Mouse (Mus musculus) adrenal gland, adult (tissue): ENCODE results near the gene Clcn1.

ENCODE experiments used
- DNase-seq, 2 experiments: peaks; one replicate each; pipeline ENCODE4 v3.0.0; 2022 to 2023; ENCODE audit warnings: low spot score in 1 of 2; ENCODE audit not compliant: inconsistent age in 2 of 2

Clcn1 gene

DNA sequence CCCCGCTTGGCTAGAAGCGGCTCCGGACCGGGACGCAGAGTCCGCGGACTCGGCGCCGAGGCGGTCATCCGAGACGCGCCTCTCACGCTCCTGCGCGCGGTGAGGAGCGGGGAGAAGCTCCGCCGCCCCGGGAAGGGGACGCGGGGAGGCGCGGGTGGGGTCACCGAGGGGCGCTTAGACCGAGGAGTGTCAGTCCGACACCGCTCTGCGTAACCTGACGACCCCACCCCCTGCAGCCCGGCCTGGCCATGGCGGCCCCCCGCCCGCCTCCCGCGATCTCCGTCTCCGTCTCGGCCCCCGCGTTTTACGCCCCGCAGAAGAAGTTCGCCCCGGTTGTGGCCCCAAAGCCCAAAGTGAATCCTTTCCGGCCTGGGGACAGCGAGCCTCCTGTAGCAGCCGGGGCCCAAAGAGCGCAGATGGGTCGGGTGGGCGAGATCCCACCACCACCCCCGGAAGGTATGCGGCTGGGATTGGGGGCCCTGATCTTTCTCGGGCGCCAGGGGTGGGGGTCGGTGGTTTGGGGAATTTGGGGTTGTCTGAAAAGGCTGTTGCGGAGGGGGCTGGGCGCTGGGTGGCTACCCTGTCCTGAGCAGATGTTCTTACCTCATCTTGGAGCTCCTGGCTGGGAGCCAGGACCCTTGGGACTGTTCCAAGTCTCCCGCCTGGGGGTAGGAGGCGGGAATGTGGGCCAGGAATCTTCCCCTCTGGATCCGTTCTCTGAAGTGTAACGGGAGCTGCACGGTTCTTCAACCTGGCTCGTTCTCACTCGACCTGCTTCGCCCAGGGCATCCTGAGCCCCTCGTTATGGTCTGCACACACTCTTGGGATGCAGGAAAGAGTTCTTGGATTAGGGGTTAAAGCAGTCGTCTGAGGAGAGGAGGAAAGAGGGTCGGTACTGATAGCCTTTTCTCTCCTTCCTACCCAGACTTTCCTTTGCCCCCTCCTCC is 63.8 kb downstream of the Clcn1 start:
- DNase-seq, result peak; percentile 89 to 95

DNA sequence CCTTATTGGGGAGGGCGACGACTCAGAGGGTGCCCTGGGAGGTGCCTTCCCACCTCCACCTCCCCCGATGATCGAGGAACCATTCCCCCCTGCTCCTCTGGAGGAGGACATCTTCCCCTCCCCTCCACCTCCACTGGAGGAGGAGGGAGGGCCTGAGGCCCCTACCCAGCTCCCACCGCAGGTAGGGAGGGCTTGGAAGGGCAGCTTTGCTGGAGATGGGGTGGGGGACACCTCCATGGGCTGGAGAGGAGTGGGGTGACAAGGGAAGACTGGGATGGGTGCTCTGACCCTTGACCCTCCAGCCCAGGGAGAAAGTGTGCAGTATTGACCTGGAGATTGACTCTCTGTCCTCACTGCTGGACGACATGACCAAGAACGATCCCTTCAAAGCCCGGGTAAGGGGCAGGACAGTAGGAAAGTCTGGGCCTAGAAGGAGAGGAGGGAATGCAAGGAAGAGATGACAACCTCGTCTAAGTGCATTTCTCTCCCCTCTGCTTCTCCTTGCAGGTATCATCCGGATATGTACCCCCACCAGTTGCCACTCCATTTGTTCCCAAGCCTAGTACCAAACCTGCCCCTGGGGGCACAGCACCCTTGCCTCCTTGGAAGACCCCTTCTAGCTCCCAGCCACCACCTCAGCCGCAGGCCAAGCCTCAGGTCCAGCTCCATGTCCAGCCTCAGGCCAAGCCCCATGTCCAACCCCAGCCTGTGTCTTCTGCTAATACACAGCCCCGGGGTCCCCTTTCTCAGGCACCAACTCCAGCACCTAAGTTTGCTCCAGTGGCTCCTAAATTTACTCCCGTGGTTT is 64.7 kb downstream of the Clcn1 start:
- peak; percentile 35 for DNase-seq

DNA sequence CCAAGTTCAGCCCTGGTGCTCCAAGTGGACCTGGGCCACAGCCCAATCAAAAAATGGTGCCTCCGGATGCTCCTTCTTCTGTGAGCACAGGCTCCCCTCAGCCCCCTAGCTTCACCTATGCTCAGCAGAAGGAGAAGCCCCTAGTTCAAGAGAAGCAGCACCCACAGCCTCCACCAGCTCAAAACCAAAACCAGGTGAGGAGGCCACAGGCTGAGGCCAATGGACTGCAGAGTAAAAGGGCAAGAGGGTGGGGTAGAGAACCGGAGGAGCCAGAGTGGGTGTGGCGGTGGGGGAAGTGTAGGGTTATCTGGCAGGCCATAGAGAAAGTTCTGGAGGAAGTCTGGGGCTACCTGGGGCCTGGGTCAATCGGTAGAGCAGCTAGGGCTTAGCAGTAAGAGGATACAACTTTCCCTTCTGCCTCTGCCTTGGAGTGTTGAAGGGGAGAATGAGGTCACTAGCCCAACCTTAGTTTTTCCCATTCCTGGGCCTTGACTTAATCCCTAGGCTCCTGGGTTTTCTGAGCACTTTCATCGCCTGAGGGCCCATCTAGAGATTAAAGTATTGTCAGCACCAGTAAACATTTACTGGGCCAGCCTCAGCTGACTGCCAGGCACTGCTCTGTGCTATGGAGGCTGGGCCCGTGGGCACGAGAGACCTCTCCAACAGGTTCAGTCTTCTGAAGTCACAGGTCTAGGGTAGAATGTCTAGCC is 65.4 kb downstream of the Clcn1 start:
- peak; percentile 19 to 34 for DNase-seq

DNA sequence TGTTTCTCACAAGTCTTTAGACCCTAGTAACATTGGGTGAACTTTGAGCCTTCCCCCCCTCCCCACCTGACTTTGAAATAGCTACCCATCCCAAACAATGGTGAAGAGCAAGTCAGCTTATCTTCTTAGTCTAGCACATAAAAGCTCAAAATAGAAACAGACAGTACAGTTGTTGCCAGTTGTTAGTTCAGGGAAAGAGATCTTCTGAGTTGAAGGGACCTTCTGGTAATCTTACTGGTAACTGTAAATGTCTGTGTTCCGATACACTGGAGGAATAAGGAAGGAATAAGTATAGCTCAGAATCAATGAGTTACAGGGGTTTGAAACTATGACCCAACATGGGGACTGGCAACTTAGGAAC is 66.0 kb downstream of the Clcn1 start:
- DNase-seq, result no peak

DNA sequence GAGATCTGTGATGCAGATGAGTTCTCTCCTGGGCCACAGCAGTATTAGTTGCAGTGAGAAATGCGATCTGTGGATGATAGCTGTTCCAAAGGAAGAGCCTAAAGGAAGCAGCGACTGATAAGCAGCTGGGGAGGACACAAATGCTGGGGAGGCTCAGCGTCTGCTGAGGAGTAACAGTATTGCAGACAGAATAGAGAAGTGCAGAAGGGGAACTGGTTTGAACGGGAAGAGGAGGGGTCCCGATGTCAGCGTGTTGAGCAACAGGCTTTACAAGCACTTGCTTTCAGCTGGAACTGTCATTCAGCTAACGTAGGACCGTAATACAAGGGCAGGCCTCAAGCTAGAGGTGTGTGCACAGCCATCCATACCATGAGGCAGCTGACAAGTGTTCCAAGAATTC is 66.7 kb downstream of the Clcn1 start:
- DNase-seq, result peak; percentile 23 to 47

DNA sequence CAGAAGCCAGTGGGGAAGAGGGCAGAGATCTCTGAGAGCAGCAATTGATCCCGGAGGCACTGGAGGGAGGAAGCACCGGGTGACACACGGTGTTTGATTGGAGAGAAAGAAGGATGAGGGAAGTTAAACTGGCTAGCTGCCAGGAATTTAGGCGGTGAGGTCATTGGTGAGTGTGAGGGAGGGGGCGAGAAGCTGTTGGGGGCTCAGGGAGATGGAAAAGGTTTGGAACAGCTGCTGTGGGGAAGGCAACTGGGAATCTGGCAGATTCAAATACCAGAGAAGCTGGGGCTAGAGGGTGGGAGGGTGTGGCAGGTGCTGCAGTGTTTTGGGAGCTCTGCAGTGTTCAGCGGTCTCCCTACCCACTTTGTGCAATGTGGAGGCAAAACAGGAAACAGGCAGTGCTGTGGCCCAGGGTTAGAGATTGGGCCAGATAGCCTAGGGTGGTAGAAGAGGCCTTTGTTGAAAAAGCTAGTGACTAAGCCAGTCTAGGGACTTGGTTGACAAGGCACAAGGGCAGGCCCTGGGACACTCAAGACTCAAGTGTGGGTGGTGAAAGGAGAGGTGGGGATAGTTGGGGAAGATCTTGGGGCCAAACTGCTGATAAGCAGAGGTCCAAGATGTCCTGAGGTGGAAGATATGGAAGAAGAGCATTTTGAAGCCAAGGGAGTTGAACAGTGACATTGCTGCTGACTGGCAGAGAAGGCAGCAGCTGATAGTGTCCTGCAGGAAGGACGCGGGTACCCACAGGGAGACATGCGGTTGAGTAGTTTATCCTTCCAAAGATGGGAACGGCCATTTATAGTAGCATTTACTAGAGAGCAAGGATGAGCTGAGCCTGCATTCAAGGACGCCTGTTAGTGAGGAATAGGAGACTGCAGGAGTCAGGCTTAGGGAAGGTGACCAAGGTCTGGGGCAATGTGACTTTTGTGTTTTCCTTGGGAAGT is 67.9 kb downstream of the Clcn1 start:
- DNase-seq, result peak; percentile 46 to 72

DNA sequence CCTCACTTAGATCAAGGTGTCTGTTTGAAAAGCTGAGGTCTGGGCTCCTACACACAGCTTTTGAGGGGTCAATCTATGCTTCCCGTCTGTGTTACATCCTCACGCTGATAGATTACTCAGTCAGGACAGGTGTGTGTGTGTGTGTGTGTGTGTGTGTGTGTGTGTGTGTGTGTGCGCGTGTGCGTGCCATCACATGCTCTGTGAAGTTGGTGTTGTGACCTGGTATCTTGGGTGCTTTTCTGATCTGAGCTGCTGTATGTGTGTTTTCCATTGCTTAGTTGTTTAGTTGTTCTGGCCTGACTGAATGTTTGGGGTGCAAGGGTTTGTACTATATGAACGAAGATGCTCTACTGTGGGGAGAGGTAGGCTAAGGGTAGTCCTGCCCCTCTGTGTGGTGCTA is 68.9 kb downstream of the Clcn1 start:
- no peak for DNase-seq

DNA sequence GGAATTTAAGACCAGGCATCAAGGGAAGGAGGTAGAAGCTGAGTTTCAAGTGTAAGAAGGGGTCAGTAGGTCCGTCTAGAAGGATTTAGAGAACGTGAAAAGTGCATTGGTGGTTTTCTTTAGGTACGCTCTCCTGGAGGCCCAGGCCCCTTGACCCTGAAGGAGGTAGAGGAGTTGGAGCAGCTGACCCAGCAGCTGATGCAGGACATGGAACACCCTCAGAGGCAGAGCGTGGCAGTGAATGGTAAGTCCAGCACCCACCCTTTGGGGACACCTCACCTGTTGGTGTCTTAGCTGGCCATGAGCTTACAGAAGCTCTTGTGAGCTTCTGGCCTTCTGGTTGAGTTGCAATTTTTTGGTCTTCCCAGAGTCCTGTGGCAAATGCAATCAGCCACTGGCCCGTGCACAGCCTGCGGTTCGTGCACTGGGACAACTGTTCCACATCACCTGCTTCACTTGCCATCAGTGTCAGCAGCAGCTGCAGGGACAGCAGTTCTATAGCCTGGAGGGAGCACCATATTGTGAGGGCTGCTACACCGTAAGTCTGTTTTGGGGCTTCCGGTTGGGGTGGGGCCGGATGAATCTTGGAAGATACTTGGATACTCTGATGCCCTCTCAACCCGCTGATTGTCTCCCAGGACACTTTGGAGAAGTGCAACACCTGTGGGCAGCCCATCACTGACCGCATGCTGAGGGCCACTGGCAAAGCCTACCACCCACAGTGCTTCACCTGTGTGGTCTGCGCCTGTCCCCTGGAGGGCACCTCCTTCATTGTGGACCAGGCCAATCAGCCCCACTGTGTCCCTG is 69.5 kb downstream of the Clcn1 start:
- no peak for DNase-seq

DNA sequence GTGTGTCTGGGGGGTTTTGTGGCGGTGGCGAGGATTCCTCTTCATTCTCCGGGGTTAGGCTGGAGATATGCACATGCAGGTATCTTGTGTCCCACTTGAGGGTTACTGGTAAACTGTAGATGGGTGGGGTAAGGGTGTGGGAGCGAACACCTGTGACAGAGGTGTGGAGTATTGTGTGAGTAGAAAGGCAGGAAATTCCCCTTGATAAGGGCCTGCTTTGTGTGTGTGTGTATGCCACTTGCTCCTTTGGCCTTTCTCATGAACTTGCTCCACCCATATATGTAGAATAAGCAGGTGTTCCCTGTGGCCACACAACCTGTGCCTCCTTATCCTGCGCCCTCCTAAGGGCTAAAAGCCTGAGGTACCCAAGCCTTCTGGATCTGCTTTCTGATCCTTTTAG is 70.4 kb downstream of the Clcn1 start:
- DNase-seq, result no peak

DNA sequence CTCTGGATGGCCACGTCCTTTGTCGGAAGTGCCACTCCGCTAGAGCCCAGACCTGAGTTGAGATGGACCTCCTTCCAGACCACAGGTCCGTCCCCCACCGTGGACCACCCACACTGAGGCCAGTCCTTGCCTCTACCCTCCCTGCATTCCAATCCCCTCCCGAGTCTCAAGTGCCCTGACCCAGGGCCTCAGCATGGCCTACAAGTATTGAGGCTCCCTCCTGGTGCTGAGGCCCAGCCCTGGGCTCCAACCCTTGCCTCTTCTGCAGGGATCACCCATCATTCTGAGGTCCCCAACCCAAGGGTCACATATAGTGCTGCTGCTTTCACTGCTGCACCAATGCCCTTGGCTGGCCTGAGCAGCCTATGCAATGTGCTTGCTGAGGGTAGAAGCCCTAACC is 71.4 kb downstream of the Clcn1 start:
- DNase-seq, result peak in 1 of 2 experiments; percentile 18

DNA sequence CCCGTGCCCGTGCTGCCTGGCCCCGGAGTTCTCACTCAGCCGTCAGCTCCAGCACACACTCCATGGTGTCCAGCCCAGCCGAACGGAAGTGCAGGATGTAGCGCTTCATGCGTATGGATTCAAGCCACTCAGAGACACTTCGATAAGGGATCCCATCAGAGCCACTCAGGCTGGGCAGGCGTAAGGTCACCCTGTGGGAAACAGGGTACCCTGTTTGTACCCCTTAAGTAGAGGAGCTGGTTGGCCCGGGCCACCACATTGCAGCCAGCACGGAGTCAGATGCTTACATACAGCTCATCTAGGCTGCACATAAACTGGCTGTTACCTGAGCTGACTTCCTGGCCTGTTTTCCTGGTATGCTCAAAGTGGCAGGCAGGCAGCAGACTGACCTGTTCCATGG is 72.4 kb downstream of the Clcn1 start:
- peak in 1 of 2 experiments; percentile 6 for DNase-seq

DNA sequence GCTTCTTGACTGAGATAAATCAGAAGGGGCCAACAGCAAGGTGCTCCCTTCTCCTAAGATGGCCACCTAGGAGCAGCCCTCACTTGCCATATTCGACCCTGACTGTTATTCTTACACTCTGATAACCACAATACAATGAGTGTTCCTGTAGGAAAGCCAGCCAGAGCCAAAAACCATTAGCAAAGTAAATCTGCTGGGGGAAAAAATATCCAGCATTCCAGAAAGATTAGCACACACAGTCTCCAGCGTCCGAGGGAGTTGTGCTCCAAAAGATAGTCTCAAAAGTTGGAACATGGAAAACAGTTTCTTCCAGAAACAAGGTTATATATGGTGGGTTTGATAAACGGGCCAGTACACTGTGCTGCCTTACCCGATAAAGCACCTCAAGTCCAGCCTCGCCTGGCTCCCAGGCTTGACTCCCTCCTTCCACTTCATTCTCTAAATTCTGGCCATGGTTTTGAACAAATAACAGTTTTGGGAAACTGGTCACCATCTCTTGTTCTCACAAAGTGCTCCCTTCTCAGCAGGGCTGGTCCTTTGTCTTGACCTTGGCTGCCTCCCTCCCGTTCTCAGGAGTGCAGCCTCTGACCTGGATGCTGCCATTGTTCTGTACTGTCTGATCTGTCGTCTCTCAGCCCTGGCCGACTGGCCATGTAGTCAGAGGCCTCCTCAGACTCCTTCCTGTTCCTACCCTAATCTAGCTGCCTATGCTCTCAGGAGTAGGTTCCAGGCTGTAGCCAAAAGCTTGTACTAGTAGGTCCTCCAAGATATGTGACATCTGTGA is 73.1 kb downstream of the Clcn1 start:
- no peak for DNase-seq

DNA sequence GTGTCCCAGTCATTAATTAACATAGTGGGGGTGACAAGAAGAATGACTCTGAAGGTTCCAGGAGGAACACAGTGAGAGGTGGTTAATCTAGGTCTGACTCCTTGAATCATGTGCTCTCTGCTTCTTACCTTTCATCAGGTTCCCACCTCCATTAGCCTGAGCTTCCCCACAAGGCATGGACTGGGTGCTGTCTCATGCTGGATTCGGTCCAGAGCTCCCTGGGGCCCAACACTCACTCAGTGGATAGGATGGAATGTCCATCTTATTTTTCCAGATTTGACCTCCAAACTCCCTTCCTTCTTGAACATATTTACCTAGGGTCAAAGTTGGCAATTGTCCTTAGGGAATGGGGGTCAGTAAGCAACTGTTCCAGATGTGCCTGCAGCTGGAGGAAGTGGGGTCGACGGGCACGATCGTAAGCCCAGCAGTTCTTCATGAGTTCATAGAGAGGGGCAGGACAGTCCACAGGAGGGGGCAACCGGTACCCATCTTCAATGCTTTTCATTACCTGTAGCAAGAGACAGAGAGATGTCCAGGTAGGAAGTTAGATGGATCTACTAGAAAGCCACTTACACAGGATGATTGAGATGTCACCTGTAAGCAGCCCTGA is 73.9 kb downstream of the Clcn1 start:
- DNase-seq, result no peak

DNA sequence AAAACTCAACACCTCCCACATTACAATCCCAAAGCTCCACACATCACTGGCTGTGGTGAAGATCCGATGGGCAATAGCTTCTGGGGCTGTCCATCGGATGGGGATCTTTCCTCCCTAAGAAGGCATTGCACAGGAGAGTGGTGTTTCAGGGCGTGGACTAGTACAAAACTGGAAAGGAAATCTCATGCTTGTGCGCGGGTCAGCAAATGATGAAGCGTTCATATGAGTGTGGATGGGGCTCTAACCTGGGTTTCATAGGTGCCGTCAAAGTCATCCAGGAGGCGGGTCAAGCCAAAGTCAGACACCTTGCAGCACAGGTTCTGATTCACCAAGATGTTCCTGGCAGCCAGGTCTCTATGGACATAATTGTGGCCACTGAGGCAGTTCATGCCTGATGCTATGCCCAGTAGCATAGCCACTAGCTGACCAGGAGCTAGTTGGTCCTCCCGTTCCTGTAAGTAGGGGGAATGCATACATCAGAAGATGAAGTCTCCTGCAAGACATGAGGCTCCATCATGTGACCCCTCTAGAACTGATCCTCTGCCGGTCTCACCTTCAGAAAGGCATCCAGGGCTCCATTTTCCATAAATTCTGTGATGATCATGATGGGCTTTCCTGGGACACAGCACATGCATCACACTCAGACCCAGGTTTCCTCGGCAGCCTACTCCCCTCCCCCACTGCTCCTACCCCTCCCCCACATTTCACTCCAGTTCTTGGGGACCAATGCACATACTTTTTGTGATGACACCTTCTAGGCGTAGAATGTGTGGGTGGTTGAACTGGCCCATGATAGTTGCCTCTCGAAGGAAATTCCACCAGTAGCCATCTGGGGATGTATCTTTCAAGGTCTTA is 74.8 kb downstream of the Clcn1 start:
- peak in 1 of 2 experiments; percentile 34 for DNase-seq

DNA sequence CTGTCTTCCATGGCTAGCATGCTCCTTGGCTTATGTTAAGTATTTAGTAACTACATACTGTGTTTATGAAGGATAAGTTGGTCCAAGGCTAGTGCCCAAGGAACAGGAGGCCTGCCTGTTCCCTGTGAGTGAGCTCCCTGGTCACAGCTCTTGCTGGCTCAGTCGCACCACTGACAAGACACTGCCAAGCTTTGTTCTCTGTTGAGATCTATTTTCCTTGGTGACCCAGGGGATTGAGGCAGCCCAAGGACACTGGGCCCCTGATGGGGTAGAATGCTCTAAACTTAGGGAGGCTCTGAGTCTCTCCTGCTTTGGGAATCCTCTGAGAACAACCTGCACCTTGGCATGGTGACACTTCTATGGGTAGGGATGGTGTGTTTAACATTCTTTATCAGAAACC is 75.6 kb downstream of the Clcn1 start:
- DNase-seq, result peak; percentile 47 to 65

DNA sequence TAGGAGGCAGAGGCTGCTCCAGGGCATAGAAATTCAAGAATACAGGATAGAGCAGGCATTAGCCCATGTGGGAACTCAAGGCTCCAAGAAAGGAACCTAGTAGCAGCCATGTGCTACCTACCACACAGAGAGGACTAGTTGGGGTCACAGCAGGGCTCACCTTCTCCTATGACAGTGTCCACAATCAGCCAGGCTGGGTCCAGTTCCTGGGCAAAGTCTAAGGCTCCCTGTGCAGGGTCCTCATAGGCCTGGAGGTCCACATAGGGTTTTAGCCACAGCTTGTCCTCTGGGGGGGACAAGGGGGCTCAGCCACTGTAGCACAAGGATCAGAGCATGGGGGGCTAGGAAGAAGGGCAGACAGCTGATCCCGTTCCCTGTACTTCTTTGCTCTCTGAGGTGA is 76.0 kb downstream of the Clcn1 start:
- DNase-seq, result no peak

DNA sequence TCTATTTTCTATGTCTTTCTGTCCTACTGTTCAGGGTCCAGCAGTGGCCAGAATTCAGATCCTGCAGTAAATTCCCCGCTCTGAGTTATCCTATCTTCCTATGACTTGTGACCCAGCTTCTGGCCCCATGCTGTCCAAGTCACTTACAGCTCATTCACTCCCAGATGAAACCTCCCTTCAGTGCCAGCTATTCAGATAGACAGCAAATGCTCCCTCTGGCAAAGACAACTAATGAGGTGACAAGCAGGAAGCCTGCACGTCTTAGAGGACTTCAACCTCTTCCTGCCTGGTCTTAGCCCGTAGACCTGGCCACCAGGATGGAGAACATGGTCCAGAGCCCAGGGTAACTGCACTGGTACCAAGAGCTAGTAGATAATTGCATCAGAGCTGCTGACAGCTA is 76.5 kb downstream of the Clcn1 start:
- peak in 1 of 2 experiments; percentile 32 for DNase-seq
